ENCODE assay signal across 12 mouse cellular contexts in the genomic region with DNA sequence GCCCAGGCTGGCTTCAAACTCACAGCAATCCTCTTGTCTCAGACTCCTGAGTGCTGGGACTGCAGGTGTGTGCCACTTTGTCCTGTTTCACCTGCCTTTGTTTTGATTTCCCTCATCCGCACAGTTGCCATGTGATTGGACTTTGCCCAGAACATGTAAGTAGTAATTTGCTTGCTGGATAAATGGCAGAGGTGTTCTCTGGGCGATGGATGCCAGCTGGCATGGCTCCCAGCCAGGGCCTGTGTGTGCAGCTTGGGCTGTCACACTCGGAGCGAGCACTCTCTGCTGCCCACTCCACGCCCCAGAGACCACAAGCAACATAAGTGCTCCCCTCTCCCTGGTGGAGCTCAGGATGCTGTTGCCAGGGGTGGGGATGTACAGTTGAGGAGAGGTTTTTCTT. TPM values are rescaled to one million over a fixed set of nuclear protein-coding genes. Genes with fewer than 3 reads are reported as not detected.
A peak's percentile ranks its signal among the peaks of the same experiment; 100 is the strongest.
DNase-seq lines count a peak whose midpoint lies in the region; ATAC-seq lines count a peak whose summit lies in the region.
"Had no signal": no experiment of that assay in that cellular context is flagged by ENCODE, and none has a peak within 500 bp of the region (broad histone marks: within the 10 kb centered on the region; RNA-seq: fewer than 3 reads in every experiment).

No protein-coding gene starts in this region.

- H3K9me3 ChIP-seq in hindbrain, embryonic 13.5 days, result no peaks in the 10 kb centered on the region
- no peaks in the 10 kb centered on the region for H3K9me3 ChIP-seq in hindbrain, embryonic 12.5 days (replicated peaks)

- ATAC-seq in hindbrain, embryonic 13.5 days (ENCODE audit: low FRiP score), result no peak
- ATAC-seq in hindbrain, embryonic 12.5 days (ENCODE audit: low FRiP score), result no peak

- peak; percentile 49 for DNase-seq in adrenal gland, postnatal 10 days
- DNase-seq in adrenal gland, postnatal 25 days, result no peak
- DNase-seq in ovary, postnatal 14 days (ENCODE audit: low spot score), result peak; percentile 18
- DNase-seq in ovary, postnatal 10 days (ENCODE audit: low spot score), result no peak
- no peak for DNase-seq in urinary bladder, postnatal 25 days (ENCODE audit: low spot score)
- no peak for DNase-seq in layer of hippocampus, adult 9-10 months (ENCODE audit: low spot score)
- DNase-seq: liver; spleen, adult 18-20 months; thymus, postnatal 14 days had no signal

- H3K27ac ChIP-seq in hindbrain, embryonic 13.5 days, result 0 out of 2 replicates have a peak overlapping the region, but pooled peaks have one; percentile 52
- no peak overlapping the region for H3K27ac ChIP-seq in hindbrain, embryonic 12.5 days
- H3K27ac ChIP-seq: macrophage had no signal

- H3K4me3 ChIP-seq in hindbrain, embryonic 13.5 days, result no peak overlapping the region
- H3K4me3 ChIP-seq in hindbrain, embryonic 12.5 days, result no peak overlapping the region

- WGBS in hindbrain, embryonic 13.5 days, result 58% methylated on average over 5 of the region's 5 CpGs
- WGBS in hindbrain, embryonic 12.5 days, result 78% methylated on average over 5 of the region's 5 CpGs

- H3K36me3 ChIP-seq in hindbrain, embryonic 13.5 days, result no peaks in the 10 kb centered on the region
- H3K36me3 ChIP-seq in hindbrain, embryonic 12.5 days, result no peaks in the 10 kb centered on the region

- H3K4me2 ChIP-seq in hindbrain, embryonic 13.5 days, result no peak overlapping the region
- no peak overlapping the region for H3K4me2 ChIP-seq in hindbrain, embryonic 12.5 days (replicated peaks)

- H3K4me1 ChIP-seq in hindbrain, embryonic 13.5 days (replicated peaks), result peaks cover 18% of the 10 kb centered on the region
- H3K4me1 ChIP-seq in hindbrain, embryonic 12.5 days, result peaks cover 4% of the 10 kb centered on the region; the same call in 1 of the 2 replicates

- peaks cover 23% of the 10 kb centered on the region for H3K27me3 ChIP-seq in hindbrain, embryonic 13.5 days
- peaks cover 20% of the 10 kb centered on the region for H3K27me3 ChIP-seq in hindbrain, embryonic 12.5 days

- no peak overlapping the region for H3K9ac ChIP-seq in hindbrain, embryonic 13.5 days
- no peak overlapping the region for H3K9ac ChIP-seq in hindbrain, embryonic 12.5 days

RNA-seq across cellular contexts. Expression of gene Cacna1a, which starts 53.9 kb away (rescaled TPM):
- total RNA-seq in adrenal gland, postnatal 10 days (2021), result 1 to 10 TPM; 5.3 to 9.5 TPM
- total RNA-seq in adrenal gland, postnatal 25 days (2021), result 4.9 and 8.0 TPM in 2 replicates
- 20.9 and 22.9 TPM in 2 replicates for polyA plus RNA-seq in hindbrain, embryonic 13.5 days (2015; fragmentation: Nextera tagmentation; extraction: Ambion mirVana)
- polyA plus RNA-seq in hindbrain, embryonic 12.5 days (2016; fragmentation: Nextera tagmentation; extraction: Ambion mirVana), result 13.3 and 16.1 TPM in 2 replicates

Comparison
In these comparisons a context has a peak if more than half of its experiments do, and no peak if none do; other contexts are left out.
1. DNase-seq: peak in adrenal gland, postnatal 10 days (single experiment) and ovary, postnatal 14 days (single experiment); none in adrenal gland, postnatal 25 days (single experiment), ovary, postnatal 10 days (single experiment), urinary bladder, postnatal 25 days (single experiment) and layer of hippocampus, adult 9-10 months (single experiment).